Mouse (Mus musculus): Measurements from ENCODE around the gene Msh6.
A peak's percentile ranks its signal among the peaks of the same experiment; 100 is the strongest.
"Not testable (repeated sequence)": the region's sequence is repeated elsewhere in the genome, so short reads cannot be mapped to it uniquely, and the experiment has no call there.

The Msh6 gene

GRCm38 (mm10) chr17:87979696-87980095 is 4.8 kb downstream of the Msh6 start:
- not testable (repeated sequence) for DNase-seq (ENCODE audit: low read depth, low spot score)

- no peak for DNase-seq (ENCODE audit: low read depth, low spot score)
Observed at GRCm38 (mm10) chr17:87982112-87982511, 7.2 kb downstream of the Msh6 start.

- DNase-seq (ENCODE audit: low read depth, low spot score), result no peak
Observed at GRCm38 (mm10) chr17:87983313-87983712, 8.5 kb downstream of the Msh6 start.

- DNase-seq (ENCODE audit: low read depth, low spot score), result no peak
Observed at GRCm38 (mm10) chr17:87984440-87985214, 9.8 kb downstream of the Msh6 start.

GRCm38 (mm10) chr17:87985916-87986315 is 11.1 kb downstream of the Msh6 start:
- no peak for DNase-seq (ENCODE audit: low read depth, low spot score)

GRCm38 (mm10) chr17:87987507-87987906 is 12.6 kb downstream of the Msh6 start:
- DNase-seq (ENCODE audit: low read depth, low spot score), result no peak

GRCm38 (mm10) chr17:87992154-87992553 is 17.3 kb downstream of the Msh6 start:
- DNase-seq (ENCODE audit: low read depth, low spot score), result no peak

- no peak for DNase-seq (ENCODE audit: low read depth, low spot score)
Observed at GRCm38 (mm10) chr17:87993338-87993737, 18.5 kb downstream of the Msh6 start.

GRCm38 (mm10) chr17:87997808-87998207 is 22.9 kb downstream of the Msh6 start:
- DNase-seq (ENCODE audit: low read depth, low spot score), result no peak

- DNase-seq (ENCODE audit: low read depth, low spot score), result no peak
Observed at GRCm38 (mm10) chr17:88004892-88005291, 30.0 kb downstream of the Msh6 start.

- DNase-seq (ENCODE audit: low read depth, low spot score), result no peak
Observed at GRCm38 (mm10) chr17:88006956-88007355, 32.1 kb downstream of the Msh6 start.

GRCm38 (mm10) chr17:88014456-88014855 is 39.6 kb downstream of the Msh6 start:
- DNase-seq (ENCODE audit: low read depth, low spot score), result no peak

- DNase-seq (ENCODE audit: low read depth, low spot score), result not testable (repeated sequence)
Observed at GRCm38 (mm10) chr17:88016027-88016426, 41.2 kb downstream of the Msh6 start.

- DNase-seq (ENCODE audit: low read depth, low spot score), result no peak
Observed at GRCm38 (mm10) chr17:88023924-88024323, 49.1 kb downstream of the Msh6 start.

GRCm38 (mm10) chr17:88025227-88025626 is 50.4 kb downstream of the Msh6 start:
- DNase-seq (ENCODE audit: low read depth, low spot score), result peak; percentile 50

GRCm38 (mm10) chr17:88029194-88029970 is 54.5 kb downstream of the Msh6 start:
- no peak for DNase-seq (ENCODE audit: low read depth, low spot score)

GRCm38 (mm10) chr17:88031755-88032154 is 56.9 kb downstream of the Msh6 start:
- no peak for DNase-seq (ENCODE audit: low read depth, low spot score)

- DNase-seq (ENCODE audit: low read depth, low spot score), result no peak
Observed at GRCm38 (mm10) chr17:88034418-88034817, 59.6 kb downstream of the Msh6 start.

All from retina, postnatal 7 days (tissue).